ENCODE assay signal across 19 mouse cellular contexts in genomic region chrY:90737606-90738430, GRCm38 (mm10). TPM values are rescaled to one million over a fixed set of nuclear protein-coding genes. Genes with fewer than 3 reads are reported as not detected.
DNase-seq lines count a peak whose midpoint lies in the region; ATAC-seq and TF ChIP-seq lines count a peak whose summit lies in the region.
"Had no signal": no experiment of that assay in that cellular context is flagged by ENCODE, and none has a peak within 500 bp of the region (broad histone marks: within the 10 kb centered on the region; RNA-seq: fewer than 3 reads in every experiment).

No protein-coding gene starts in this region.

- H3K36me3 ChIP-seq in liver, adult 2 months (ENCODE audit: control insufficient read depth, insufficient read depth, low read length), result peaks cover 14% of the 10 kb centered on the region
- peaks cover 39% of the 10 kb centered on the region for H3K36me3 ChIP-seq in hindbrain, embryonic 13.5 days
- peaks cover 39% of the 10 kb centered on the region for H3K36me3 ChIP-seq in liver, embryonic 11.5 days (ENCODE audit: control insufficient read depth, insufficient read depth, low read length)

- TF ChIP-seq CTCF in liver, adult 2 months (IDR thresholded peaks at IDR 0.05; ENCODE audit: low read depth, low read length), result no peak

- H3K9me3 ChIP-seq in hindbrain, embryonic 13.5 days, result peaks cover 40% of the 10 kb centered on the region
- peaks cover 40% of the 10 kb centered on the region for H3K9me3 ChIP-seq in liver, embryonic 11.5 days (ENCODE audit: control insufficient read depth, low read length)

- peak; percentile 46 for DNase-seq in liver, adult 2 months (ENCODE audit: extremely low read depth, low read depth, low spot score)
- DNase-seq in liver, result no peak
- DNase-seq in MN1 (ENCODE audit: low spot score), result peak; percentile 45
- peak; percentile 60 for DNase-seq in induced T-regulatory cell, adult 2 months (ENCODE audit: low read depth)
- DNase-seq in thymus, postnatal 0 days (ENCODE audit: low spot score), result no peak
- no peak for DNase-seq in liver, embryonic 11.5 days (ENCODE audit: low spot score)
- DNase-seq: lung, embryonic 14.5 days; right cerebral cortex, postnatal 25 days; thymus, postnatal 25 days had no signal

- no peak overlapping the region for H3K4me3 ChIP-seq in liver, adult 2 months (ENCODE audit: insufficient read depth, low read depth, low read length)
- no peak overlapping the region for H3K4me3 ChIP-seq in hindbrain, embryonic 13.5 days
- no peak overlapping the region for H3K4me3 ChIP-seq in liver, embryonic 11.5 days (ENCODE audit: low read depth, low read length)
- H3K4me3 ChIP-seq: erythroblast, embryonic 14.5 days had no signal

- H3K9ac ChIP-seq in liver, adult 2 months (ENCODE audit: low read depth, low read length), result no peak overlapping the region
- no peak overlapping the region for H3K9ac ChIP-seq in hindbrain, embryonic 13.5 days
- no peak overlapping the region for H3K9ac ChIP-seq in liver, embryonic 11.5 days (ENCODE audit: low read depth, low read length)
- H3K9ac ChIP-seq: lung, embryonic 14.5 days had no signal

- no peak overlapping the region for H3K27ac ChIP-seq in liver, adult 2 months (replicated peaks; ENCODE audit: insufficient read depth, low read depth, low read length)
- no peak overlapping the region for H3K27ac ChIP-seq in hindbrain, embryonic 13.5 days
- H3K27ac ChIP-seq in liver, embryonic 11.5 days (ENCODE audit: low read depth, low read length), result no peak overlapping the region

- WGBS in liver, adult 2 months, result 73% methylated on average over 3 of the region's 7 CpGs
- 63% methylated on average over 4 of the region's 7 CpGs for WGBS in hindbrain, embryonic 13.5 days
- WGBS in liver, embryonic 11.5 days, result 56% methylated on average over 4 of the region's 7 CpGs

- no peaks in the 10 kb centered on the region for H3K4me1 ChIP-seq in liver, adult 2 months (ENCODE audit: control insufficient read depth, insufficient read depth, low read length)
- no peaks in the 10 kb centered on the region for H3K4me1 ChIP-seq in hindbrain, embryonic 13.5 days (replicated peaks)
- H3K4me1 ChIP-seq in liver, embryonic 11.5 days (replicated peaks; ENCODE audit: control insufficient read depth, insufficient read depth, low read length), result no peaks in the 10 kb centered on the region

- no peaks in the 10 kb centered on the region for H3K79me2 ChIP-seq in liver, adult 2 months (ENCODE audit: control insufficient read depth, insufficient read depth, low read length)

- H3K27me3 ChIP-seq in liver, adult 2 months (ENCODE audit: control insufficient read depth, insufficient read depth, low read length), result no peaks in the 10 kb centered on the region
- no peaks in the 10 kb centered on the region for H3K27me3 ChIP-seq in hindbrain, embryonic 13.5 days
- H3K27me3 ChIP-seq in liver, embryonic 11.5 days (replicated peaks; ENCODE audit: control insufficient read depth, insufficient read depth, low read length), result no peaks in the 10 kb centered on the region

- H3K4me2 ChIP-seq in hindbrain, embryonic 13.5 days, result no peak overlapping the region
- H3K4me2 ChIP-seq in liver, embryonic 11.5 days, result no peak overlapping the region
- H3K4me2 ChIP-seq: lung, embryonic 14.5 days had no signal

- ATAC-seq in hindbrain, embryonic 13.5 days (ENCODE audit: low FRiP score), result no peak
- no peak for ATAC-seq in liver, embryonic 11.5 days (replicated peaks; ENCODE audit: low FRiP score)

- TF ChIP-seq POLR2A in liver, adult 2 months (IDR thresholded peaks at IDR 0.05; ENCODE audit: extremely low read depth, insufficient read depth, low read length), result no peak

RNA-seq across cellular contexts. Expression of gene Gm21860, which starts 16.8 kb away (rescaled TPM):
- not detected in 2 replicates for total RNA-seq in liver, adult 2 months (2014; rRNA removed)
- not detected in 2 replicates for polyA plus RNA-seq in liver, adult 2 months (2012; rRNA removed)
- polyA plus RNA-seq in hindbrain, embryonic 13.5 days (2015; fragmentation: Nextera tagmentation; extraction: Ambion mirVana), result not detected in 2 replicates
- not detected in 2 replicates for polyA plus RNA-seq in thymus, postnatal 0 days (2015; fragmentation: Nextera tagmentation; extraction: Ambion mirVana)
- not detected in 2 replicates for polyA plus RNA-seq in liver, embryonic 11.5 days (2014; fragmentation: Nextera tagmentation; extraction: Ambion mirVana)
- total RNA-seq: granulocyte monocyte progenitor cell, adult 5-6 weeks; layer of hippocampus, adult 18-20 months; left cerebral cortex, adult 18-20 months; megakaryocyte, adult 5-6 weeks had no signal
- polyA plus RNA-seq: cerebellum, adult 2 months; erythroblast, embryonic 14.5 days; heart, postnatal 0 days; kidney, embryonic 14.5 days; limb, embryonic 14.5 days; lung, embryonic 14.5 days had no signal

RNA-seq across cellular contexts. Expression of gene Gm47283, which starts 46.7 kb away (rescaled TPM):
- total RNA-seq in liver, adult 2 months (2014; rRNA removed), result not detected in 2 replicates
- polyA plus RNA-seq in liver, adult 2 months (2012; rRNA removed), result not detected in 2 replicates
- not detected in 2 replicates for polyA plus RNA-seq in hindbrain, embryonic 13.5 days (2015; fragmentation: Nextera tagmentation; extraction: Ambion mirVana)
- not detected in 2 replicates for polyA plus RNA-seq in thymus, postnatal 0 days (2015; fragmentation: Nextera tagmentation; extraction: Ambion mirVana)
- not detected in 2 replicates for polyA plus RNA-seq in liver, embryonic 11.5 days (2014; fragmentation: Nextera tagmentation; extraction: Ambion mirVana)
- total RNA-seq: granulocyte monocyte progenitor cell, adult 5-6 weeks; layer of hippocampus, adult 18-20 months; left cerebral cortex, adult 18-20 months; megakaryocyte, adult 5-6 weeks had no signal
- polyA plus RNA-seq: cerebellum, adult 2 months; erythroblast, embryonic 14.5 days; heart, postnatal 0 days; kidney, embryonic 14.5 days; limb, embryonic 14.5 days; lung, embryonic 14.5 days had no signal

Comparison
In these comparisons a context has a peak if more than half of its experiments do, and no peak if none do; other contexts are left out.
1. DNase-seq: peak in liver, adult 2 months (single experiment), MN1 (single experiment) and induced T-regulatory cell, adult 2 months (single experiment); none in liver (single experiment), thymus, postnatal 0 days (single experiment) and liver, embryonic 11.5 days (single experiment).